Mouse (Mus musculus): Measurements from ENCODE around the gene E030025P04Rik. TPM values are rescaled to one million over a fixed set of nuclear protein-coding genes. Genes with fewer than 3 reads are reported as not detected.

E030025P04Rik gene
- total RNA-seq, 2 experiments from 2014 or later, result not detected

DNA sequence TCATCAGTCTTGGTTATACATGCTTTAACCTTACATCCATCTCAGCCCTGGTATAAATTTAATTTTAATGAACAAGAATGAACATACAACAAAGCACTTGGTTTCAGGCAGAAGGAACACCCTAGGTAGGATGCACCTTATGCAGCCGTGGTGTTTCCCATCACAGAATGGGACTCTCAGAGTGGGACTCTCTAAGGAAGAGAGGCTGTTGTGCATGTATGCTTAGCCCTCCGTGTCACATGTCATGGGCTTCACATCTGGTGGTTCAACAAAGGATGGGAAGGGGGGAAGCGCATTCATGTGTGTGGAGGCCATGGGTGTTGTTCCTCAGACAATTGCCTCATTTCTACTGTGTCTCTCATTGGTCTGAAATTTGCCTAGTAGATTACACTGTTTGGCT, 40.8 kb downstream of the E030025P04Rik start:
- no peak for DNase-seq
- intact Hi-C loops (cut with DNase I), result no loop called here

GRCm38 (mm10) chr11:109102646-109103045, 41.5 kb downstream of the E030025P04Rik start:
- intact Hi-C loops (cut with DNase I), result no loop called here
- no peak for DNase-seq

GRCm38 (mm10) chr11:109100266-109100665, 43.9 kb downstream of the E030025P04Rik start:
- no peak for DNase-seq
- intact Hi-C loops (cut with DNase I), result no loop called here

DNA sequence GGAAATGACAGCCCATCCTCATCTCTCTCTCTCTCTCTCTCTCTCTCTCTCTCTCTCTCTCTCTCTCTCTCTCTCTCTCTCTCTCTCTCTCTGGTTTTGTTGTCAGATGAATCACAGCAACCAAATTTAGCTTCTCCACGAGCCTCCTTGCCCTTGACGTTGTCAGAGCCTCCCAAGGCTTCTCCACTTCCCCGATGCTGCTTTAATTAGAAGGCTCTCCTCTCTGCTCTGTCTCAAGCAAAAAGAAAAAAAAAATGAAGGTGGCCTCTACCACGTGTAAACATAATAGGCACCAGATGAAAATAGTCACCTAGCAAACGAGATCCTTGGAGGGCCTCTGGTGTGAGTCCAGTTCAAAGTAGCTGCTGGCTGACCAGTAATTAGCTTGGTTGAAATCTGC, 52.3 kb downstream of the E030025P04Rik start:
- intact Hi-C loops (cut with DNase I), result no loop called here

More for the DNA sequence above, 52.3 kb downstream of the E030025P04Rik start:
- no peak for DNase-seq

Other genes with a start within 250 kb of the E030025P04Rik start
- gene Axin2, start 224.0 kb downstream of the E030025P04Rik start, total RNA-seq (2021), result 1 to 10 TPM; 4.1 to 6.2 TPM
- under 1 TPM in 1 of 2 experiments, not detected in 1; 0.14 TPM for gene Rgs9, start 153.8 kb upstream of the E030025P04Rik start, total RNA-seq (2021)
- gene Gna13, start 218.5 kb upstream of the E030025P04Rik start, total RNA-seq (2021), result 10 to 100 TPM; 33.7 to 34.2 TPM

Data from heart, postnatal 36 days (tissue).